Mouse (Mus musculus): Measurements from ENCODE around the gene Hsd17b13.

The Hsd17b13 gene

GRCm38 (mm10) chr5:103923101-103923500 lies 54.1 kb downstream of the Hsd17b13 start:
- no peak for DNase-seq

DNA sequence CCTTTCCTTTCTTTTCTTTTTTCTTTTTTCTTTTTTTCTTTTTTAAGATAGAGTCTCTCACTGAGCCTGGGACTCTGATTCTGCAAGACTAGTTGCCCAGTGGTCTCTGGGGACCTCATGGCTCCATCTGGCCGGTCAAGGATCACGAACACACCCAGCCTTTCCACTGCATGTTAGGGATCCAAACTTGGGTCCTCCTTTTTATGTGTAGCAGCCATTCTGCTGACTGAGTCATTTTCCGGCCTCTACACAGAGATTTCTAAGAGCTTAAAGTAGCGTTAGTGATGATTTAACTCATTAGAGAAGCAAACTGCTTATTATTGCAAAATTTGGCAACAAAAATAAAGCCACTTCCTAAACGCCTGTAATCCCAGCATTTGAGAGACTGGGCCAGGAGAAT lies 54.8 kb downstream of the Hsd17b13 start:
- no peak for DNase-seq

DNA sequence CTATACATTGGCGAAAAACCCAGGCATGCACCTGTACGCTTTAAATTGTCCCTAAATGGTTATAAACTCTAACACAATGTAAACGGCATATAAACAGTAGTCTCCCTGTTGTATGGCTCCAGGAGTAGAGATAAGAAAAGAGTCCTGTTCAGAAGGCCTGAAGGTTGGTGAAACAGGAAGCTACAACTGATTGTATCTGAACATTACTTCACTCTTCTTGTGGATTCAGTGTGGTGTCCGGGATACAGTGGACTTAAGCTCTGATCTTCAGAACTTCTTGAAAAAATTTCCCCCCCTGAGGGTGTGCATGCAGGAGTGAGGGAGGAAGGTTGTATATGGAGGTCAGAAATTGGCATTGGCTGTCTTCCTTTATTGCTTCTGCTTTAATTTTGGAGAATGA lies 57.7 kb downstream of the Hsd17b13 start:
- no peak for DNase-seq

DNA sequence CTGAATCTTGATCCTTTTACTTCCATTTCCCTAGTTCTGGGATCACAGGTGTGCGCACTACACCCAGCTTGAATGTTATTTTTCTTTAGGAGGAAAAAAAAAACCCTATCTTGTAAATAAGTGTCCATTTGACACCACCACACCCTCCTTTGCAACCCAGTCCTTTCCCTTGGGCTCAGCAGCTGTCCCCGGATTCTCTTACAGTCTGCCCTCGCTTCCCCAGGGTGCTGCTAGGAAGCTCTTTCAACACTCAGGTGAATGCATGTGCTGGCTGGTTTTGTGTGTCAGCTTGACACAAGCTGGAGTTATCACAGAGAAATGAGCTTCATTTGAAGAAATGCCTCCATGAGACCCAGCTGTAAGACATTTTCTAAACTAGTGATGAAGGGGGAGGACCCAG lies 59.0 kb downstream of the Hsd17b13 start:
- DNase-seq = no peak

DNA sequence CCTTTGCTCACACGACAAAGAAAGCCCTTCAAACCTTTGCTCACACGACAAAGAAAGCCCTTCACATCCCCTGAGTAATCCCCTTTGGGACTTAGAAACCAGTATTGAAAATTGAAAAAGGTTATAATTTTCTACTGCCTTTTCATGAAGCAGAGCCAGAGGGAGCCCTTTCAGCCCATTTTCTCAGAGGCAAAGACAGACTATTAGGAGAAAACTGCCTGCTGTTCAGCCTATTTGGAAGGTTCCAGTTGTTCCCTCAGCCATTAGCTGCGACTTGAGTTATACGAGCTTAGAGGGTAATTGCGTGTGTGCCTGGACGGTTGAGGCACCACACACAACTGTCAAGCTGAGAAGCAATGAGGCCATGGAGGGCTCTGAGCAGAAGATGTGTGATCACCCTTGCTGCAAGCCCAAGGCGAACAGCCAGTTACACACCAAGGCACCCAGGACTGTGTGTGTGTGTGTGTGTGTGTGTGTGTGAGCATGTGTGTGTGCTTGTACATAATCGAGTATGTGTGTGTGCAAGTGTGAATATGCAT lies 59.8 kb downstream of the Hsd17b13 start:
- no peak for DNase-seq

- no peak for DNase-seq
Observed at GRCm38 (mm10) chr5:103916595-103917356, 60.4 kb downstream of the Hsd17b13 start.

DNA sequence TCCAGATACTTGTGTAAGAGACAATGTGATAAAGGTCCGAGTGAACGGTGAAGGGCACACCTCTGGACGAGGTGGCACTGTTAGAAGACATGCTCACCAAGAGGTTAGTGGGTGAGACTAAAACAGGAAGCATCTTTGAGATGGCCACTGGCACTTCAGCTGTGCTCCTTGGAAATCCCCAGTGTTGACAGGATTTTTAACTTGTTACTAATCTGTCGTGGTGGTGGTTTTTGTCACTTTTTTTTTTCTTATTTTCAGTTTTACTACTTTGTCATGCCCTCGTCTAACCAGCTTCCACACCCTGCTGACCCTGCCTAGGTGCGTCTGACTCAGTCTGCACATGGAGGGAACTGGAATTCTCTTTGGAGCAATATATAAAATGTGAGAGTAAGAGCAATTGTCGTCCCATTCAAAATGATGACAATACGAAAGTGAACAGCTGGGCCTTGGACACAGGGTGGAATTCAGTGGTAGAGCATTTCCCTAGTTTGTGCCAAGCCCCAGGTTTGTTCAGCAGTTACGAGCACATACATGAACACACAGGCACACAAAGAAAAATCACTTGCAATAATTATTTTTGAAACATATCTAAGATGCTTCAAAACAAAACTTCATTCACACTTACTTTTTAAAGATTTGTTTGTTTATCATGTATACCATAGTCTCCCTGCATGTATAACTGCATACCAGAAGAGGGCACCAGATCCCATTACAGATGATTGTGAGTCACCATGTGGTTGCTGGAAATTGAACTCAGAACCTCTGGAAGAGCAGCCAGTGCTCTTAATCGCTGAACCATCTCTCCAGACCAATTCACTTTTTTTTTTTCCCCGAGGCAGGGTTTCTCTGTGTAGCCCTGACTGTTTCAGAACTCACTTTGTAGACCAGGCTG lies 62.6 kb downstream of the Hsd17b13 start:
- no peak for DNase-seq

GRCm38 (mm10) chr5:103913150-103913549 lies 64.1 kb downstream of the Hsd17b13 start:
- DNase-seq = no peak

DNA sequence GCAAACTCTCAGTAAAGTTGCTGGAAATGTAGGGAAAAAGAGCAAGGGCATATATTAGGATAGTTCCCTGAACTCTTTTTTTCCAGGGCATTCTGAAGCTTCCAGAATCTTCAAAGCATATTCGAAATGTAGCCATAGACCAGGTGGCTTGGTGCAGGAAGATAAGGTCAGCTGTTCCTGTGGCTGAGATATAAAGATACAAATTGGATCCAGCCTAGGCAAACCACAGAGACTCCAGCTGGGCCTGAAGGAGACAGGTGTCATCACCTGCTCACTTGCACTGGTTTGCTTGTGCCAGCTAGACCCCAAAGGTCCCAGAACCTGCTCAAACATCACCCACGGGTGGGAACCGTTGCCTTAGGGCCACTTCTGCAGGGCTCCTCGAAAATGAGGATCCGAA lies 65.7 kb downstream of the Hsd17b13 start:
- DNase-seq = no peak

- peak; percentile 84 for DNase-seq
Observed at GRCm38 (mm10) chr5:103910748-103911409, 66.3 kb downstream of the Hsd17b13 start, which contains the start of gene Klhl8. Gene Klhl8 (minus strand): TSS chr5:103911259.

DNA sequence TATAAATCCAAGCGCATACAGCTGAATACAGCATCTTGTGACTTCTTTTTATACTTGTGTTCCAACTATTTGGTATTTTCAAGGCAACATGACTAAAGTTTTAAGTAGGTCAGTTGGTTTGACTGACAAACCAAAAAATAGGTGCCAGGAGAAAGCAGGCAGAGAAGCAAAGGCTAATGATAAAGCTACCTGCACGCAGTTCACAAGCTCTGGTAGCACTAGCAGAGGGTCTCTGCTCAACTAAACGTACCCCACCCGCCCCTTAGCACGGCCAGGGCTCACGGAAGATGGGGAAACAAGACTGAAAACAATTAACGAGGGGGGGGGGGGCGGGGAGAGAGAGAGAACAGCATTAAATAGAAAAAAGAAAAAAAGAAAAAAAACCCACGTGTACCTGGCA lies 67.1 kb downstream of the Hsd17b13 start:
- DNase-seq = no peak

DNA sequence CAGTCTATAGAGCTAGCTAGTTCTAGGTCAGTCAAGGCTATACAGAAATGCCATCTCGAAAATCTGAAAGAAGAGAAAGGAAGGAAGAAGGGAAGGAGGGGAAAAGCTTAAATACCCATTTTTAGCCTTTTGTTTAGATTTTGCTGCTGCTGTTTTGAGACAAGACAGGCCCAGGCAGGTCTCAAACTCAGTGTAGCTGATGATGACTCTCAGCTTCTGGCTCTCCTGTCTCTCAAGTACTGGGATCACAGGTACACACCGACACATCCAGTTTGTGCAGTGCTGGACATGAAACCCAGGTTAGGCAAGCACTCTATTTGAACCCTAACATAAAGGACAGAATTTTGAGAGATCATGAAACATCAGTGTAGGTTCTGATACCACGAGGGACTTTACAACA lies 67.7 kb downstream of the Hsd17b13 start:
- DNase-seq = no peak

- DNase-seq = no peak
Observed at GRCm38 (mm10) chr5:103908851-103909250, 68.4 kb downstream of the Hsd17b13 start.

DNA sequence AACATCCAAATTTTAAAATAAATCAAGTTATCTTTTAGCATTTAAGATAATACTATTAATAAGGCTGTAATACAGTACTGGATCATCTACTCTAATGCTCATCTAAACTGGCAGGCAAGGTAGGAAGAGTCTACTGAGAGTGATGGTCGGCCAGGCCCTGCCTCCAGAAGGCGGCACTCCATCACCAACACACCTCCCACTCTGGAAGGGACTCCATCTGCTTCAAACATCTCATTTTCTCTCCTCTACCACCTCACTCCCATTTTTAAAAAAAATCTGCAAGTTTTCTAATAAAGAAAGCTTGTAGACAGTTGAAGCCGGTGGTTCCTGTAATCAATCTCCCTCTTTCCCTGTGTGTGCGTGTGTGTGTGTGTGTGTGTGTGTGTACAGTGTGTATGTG lies 69.4 kb downstream of the Hsd17b13 start:
- no peak for DNase-seq

GRCm38 (mm10) chr5:103906173-103906572 lies 71.0 kb downstream of the Hsd17b13 start:
- no peak for DNase-seq

All from right cerebral cortex, postnatal 4 days (tissue).